Mouse (Mus musculus) cerebellum, postnatal 25 days (tissue): Measurements from ENCODE around the gene Zfp189.

ENCODE experiments used
- DNase-seq, 2 experiments: peaks; one replicate each; pipeline ENCODE4 v3.0.0; 2021; ENCODE audit warnings: mixed read lengths in 2 of 2

Gene Zfp189

GRCm38 (mm10) chr4:49539665-49540064 lies 18.7 kb downstream of the Zfp189 start:
- no peak for DNase-seq

- DNase-seq = no peak
Observed at GRCm38 (mm10) chr4:49540966-49541365, 20.0 kb downstream of the Zfp189 start.

- no peak for DNase-seq
Observed at GRCm38 (mm10) chr4:49546026-49546425, 25.1 kb downstream of the Zfp189 start.

GRCm38 (mm10) chr4:49546873-49547543 lies 26.0 kb downstream of the Zfp189 start:
- DNase-seq = no peak

- DNase-seq = no peak
Observed at GRCm38 (mm10) chr4:49547544-49548219, 26.7 kb downstream of the Zfp189 start.

- no peak for DNase-seq
Observed at GRCm38 (mm10) chr4:49549383-49549782, 28.4 kb downstream of the Zfp189 start, which contains the start of gene Aldob. Gene Aldob, minus strand, starts transcription at chr4:49549546.

- DNase-seq = no peak
Observed at GRCm38 (mm10) chr4:49553380-49553779, 32.4 kb downstream of the Zfp189 start.

GRCm38 (mm10) chr4:49557375-49557774 lies 36.4 kb downstream of the Zfp189 start:
- no peak for DNase-seq

- DNase-seq = no peak
Observed at GRCm38 (mm10) chr4:49558181-49558580, 37.2 kb downstream of the Zfp189 start.

- peak; percentile 84 to 86 for DNase-seq
Observed at GRCm38 (mm10) chr4:49559915-49560772, 39.2 kb downstream of the Zfp189 start.

GRCm38 (mm10) chr4:49567613-49568012 lies 46.6 kb downstream of the Zfp189 start:
- DNase-seq = peak; percentile 59 to 76

GRCm38 (mm10) chr4:49572194-49572593 lies 51.2 kb downstream of the Zfp189 start:
- DNase-seq = no peak
